Mouse (Mus musculus) spleen, postnatal 14 days (tissue): ENCODE results near the gene Snx17.

Experiments used
- DNase-seq, 2 experiments: peaks; one replicate each; pipeline ENCODE4 v3.0.0; 2021 to 2022; ENCODE audit warnings: low spot score in 2 of 2

The Snx17 gene

GRCm38 (mm10) chr5:31240637-31241521, 47.9 kb downstream of the Snx17 start, which contains the start of the genes Nrbp1 and Gm9970:
TSS of gene Nrbp1 (plus strand) at chr5:31240864.
TSS of gene Gm9970 (minus strand) at chr5:31241232.
- peak; percentile 92 to 94 for DNase-seq

DNA sequence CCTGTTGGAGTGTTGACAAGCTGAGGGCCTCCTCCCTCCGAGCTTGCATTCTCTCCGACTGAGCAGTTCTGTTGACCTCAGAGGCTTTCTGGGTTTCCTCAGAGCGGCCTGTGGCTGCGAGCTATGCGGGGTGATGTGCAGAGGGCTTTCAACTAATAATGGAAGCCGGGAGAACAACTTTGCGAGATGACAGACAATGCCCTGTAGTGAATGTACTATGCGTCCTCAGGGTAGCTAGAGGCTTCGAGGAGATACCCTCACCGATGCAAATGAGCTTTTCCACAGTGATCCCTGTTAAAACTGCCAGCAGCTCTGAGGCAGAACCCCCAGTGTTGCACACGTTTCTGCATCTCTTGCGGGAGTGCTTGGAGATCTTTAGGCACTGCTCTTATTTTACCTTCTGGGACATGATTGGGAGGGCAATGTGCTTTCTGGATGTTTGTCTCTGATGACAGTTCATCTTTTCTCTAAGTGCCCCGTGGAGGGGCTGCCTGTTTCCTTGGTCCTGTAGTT, 48.6 kb downstream of the Snx17 start:
- DNase-seq, result no peak

- no peak for DNase-seq
Observed at GRCm38 (mm10) chr5:31242191-31242590, 49.2 kb downstream of the Snx17 start.
